Mouse (Mus musculus) limb, embryonic 11.5 days (tissue): ENCODE measurements at regions not wholly inside any gene's neighbourhood (a gene's known extent, or its start where the extent isn't known, plus 50 kb on each side); places are given as distances from the start of the nearest gene placed in this dataset.

Experiments
- ATAC-seq: fragments of 200-750 bp; cut with Nextera tagmentation; 2 replicates; pipeline ENCODE4 v1.8.0; 2017; ENCODE audit warnings: low read depth; ENCODE audit not compliant: insufficient number of reproducible peaks, low FRiP score, low TSS enrichment
- DNase-seq: peaks from one replicate; pipeline ENCODE4 v3.0.0-alpha.2; 2015; ENCODE audit warnings: low spot score
- H3K27ac ChIP-seq: fragments of 300-500 bp; sonication (generic); replicated peaks from 2 replicates; pipeline ENCODE4 v1.5.1; 2014; ENCODE audit warnings: low read depth, mild to moderate bottlenecking, low read length
- H3K27me3 ChIP-seq: fragments of 300-500 bp; sonication (generic); 2 replicates; pipeline ENCODE4 v1.6.1; 2014; ENCODE audit warnings: mild to moderate bottlenecking, low read length, mixed read lengths; ENCODE audit not compliant: control insufficient read depth, insufficient read depth
- H3K36me3 ChIP-seq: fragments of 300-500 bp; sonication (generic); 2 replicates; pipeline ENCODE4 v1.6.1; 2014; ENCODE audit warnings: mild to moderate bottlenecking, low read length, moderate library complexity, mixed read lengths; ENCODE audit not compliant: control insufficient read depth, insufficient read depth
- H3K4me1 ChIP-seq: fragments of 300-500 bp; sonication (generic); 2 replicates; pipeline ENCODE4 v1.6.1; 2014; ENCODE audit warnings: low read length, mixed read lengths; ENCODE audit not compliant: control insufficient read depth, insufficient read depth
- H3K4me2 ChIP-seq: fragments of 300-500 bp; sonication (generic); 2 replicates; pipeline ENCODE4 v1.6.1; 2014; ENCODE audit warnings: low read depth, mild to moderate bottlenecking, moderate library complexity; ENCODE audit not compliant: severe bottlenecking
- H3K4me3 ChIP-seq: fragments of 300-500 bp; sonication (generic); 2 replicates; pipeline ENCODE4 v1.5.1; 2014; ENCODE audit warnings: low read depth, low read length
- H3K9ac ChIP-seq: fragments of 300-500 bp; sonication (generic); 2 replicates; pipeline ENCODE4 v1.6.1; 2014; ENCODE audit warnings: mild to moderate bottlenecking, low read length
- H3K9me3 ChIP-seq: fragments of 300-500 bp; sonication (generic); 2 replicates; pipeline ENCODE4 v1.6.1; 2016; ENCODE audit warnings: low read length; ENCODE audit not compliant: control insufficient read depth
- WGBS: fragments of 180-500 bp; shearing (Covaris S2); extraction: QIAGEN DNeasy Blood & Tissue Kit; methylation state at CpG from one replicate; pipeline ENCODE4 v1.1.7; 2014; 5-methylcytosine and 5-hydroxymethylcytosine counted together

GRCm38 (mm10) chr17:52149068-52149467, 316.0 kb upstream of the Satb1 start:
- H3K9ac ChIP-seq, result no peak overlapping the region
- H3K4me3 ChIP-seq, result no peak overlapping the region
- 89% methylated on average over 3 of the region's 3 CpGs for WGBS
- no peak overlapping the region for H3K4me2 ChIP-seq
- no peak for ATAC-seq
- no peaks in the 10 kb centered on the region for H3K36me3 ChIP-seq
- H3K4me1 ChIP-seq, result no peaks in the 10 kb centered on the region
- DNase-seq, result no peak
- H3K9me3 ChIP-seq, result no peaks in the 10 kb centered on the region
- no peak overlapping the region for H3K27ac ChIP-seq
- no peaks in the 10 kb centered on the region for H3K27me3 ChIP-seq

DNA sequence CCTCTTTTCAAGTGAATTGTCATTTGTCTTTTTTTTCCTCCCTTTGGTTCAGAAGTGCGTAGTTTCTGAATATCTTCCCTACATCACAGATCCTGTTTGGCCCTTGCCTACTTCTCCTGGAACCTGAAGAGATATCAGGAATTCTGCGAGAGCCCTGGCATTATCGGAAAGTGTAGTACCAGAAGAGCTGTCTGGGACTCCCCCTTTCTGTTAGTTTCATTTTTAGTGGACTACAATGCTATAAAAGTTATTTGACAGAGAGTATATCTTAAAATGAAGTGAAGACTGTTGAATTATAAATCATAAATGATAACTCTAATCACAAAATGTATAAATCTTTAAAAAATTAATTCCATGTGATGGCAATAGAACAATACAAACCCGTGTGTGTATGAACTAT, 270.8 kb upstream of the Satb1 start:
- Histone ChIP-seq H3K9ac (no peak overlapping the region), H3K4me3 (no peak overlapping the region), H3K27me3 (no peaks in the 10 kb centered on the region), H3K9me3 (no peaks in the 10 kb centered on the region), H3K27ac (no peak overlapping the region), H3K36me3 (no peaks in the 10 kb centered on the region), H3K4me2 (no peak overlapping the region), H3K4me1 (no peaks in the 10 kb centered on the region)
- no peak for ATAC-seq
- WGBS, result 93% methylated on average over 4 of the region's 4 CpGs
- DNase-seq, result no peak

DNA sequence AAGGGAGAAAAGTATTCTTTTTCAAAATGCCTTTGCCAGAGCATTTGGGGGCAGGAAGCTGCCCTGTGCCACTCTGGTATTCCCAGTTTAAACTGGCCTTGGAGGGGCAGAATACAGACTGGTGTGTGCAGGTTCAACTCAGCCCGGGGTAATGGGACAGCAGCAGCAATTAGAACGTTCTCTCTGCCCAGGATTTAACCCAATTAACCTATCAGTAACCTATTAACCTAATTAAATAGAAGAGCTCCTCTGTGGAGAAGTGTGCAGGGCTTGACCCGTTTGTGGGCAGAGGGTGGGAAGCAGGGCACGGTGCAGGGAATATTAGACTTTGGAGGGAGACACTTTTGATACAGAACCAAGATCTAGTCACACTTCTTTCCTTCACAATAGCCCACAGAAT, 252.7 kb upstream of the Satb1 start:
- 28% methylated on average over 4 of the region's 4 CpGs for WGBS
- H3K36me3 ChIP-seq, result no peaks in the 10 kb centered on the region
- no peaks in the 10 kb centered on the region for H3K9me3 ChIP-seq
- no peak overlapping the region for H3K9ac ChIP-seq
- ATAC-seq (no peak), DNase-seq (no peak)
- no peaks in the 10 kb centered on the region for H3K27me3 ChIP-seq
- no peak overlapping the region for H3K4me2 ChIP-seq
- no peaks in the 10 kb centered on the region for H3K4me1 ChIP-seq
- H3K27ac ChIP-seq, result no peak overlapping the region
- H3K4me3 ChIP-seq, result no peak overlapping the region

- ATAC-seq, result no peak
- H3K36me3 ChIP-seq, result no peaks in the 10 kb centered on the region
- whole genome bisulfite sequencing, result 20% methylated on average over 2 of the region's 2 CpGs
- H3K4me3 ChIP-seq, result no peak overlapping the region
- no peak overlapping the region for H3K9ac ChIP-seq
- no peak overlapping the region for H3K27ac ChIP-seq
- H3K4me1 ChIP-seq, result no peaks in the 10 kb centered on the region
- H3K9me3 ChIP-seq, result no peaks in the 10 kb centered on the region
- no peaks in the 10 kb centered on the region for H3K27me3 ChIP-seq
- no peak for DNase-seq
- no peak overlapping the region for H3K4me2 ChIP-seq
Measured at GRCm38 (mm10) chr17:52084455-52084854, 251.4 kb upstream of the Satb1 start.

DNA sequence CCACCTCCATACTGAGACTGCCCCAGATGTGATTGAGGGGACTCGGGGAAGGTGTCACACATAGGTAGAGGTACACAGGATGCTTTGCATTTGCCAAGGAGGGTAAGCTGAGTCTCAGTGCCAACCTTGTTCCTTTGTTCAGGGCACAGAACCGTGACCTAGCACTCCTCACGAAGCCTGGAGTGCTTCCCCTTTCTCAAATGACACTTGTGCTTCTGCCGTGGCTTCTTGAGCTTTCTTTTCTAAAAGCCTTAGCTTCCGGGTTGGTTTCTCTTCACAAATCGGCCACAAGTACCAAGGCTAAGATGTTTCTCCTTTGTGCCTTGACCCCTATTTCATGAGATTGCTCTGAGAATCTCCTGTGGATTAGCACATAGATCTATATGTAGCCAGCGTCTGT, 246.2 kb upstream of the Satb1 start:
- Histone ChIP-seq H3K36me3 (no peaks in the 10 kb centered on the region), H3K4me2 (no peak overlapping the region), H3K4me3 (no peak overlapping the region), H3K4me1 (no peaks in the 10 kb centered on the region), H3K9ac (no peak overlapping the region), H3K9me3 (no peaks in the 10 kb centered on the region), H3K27ac (no peak overlapping the region), H3K27me3 (no peaks in the 10 kb centered on the region)
- WGBS, result 87% methylated on average over 7 of the region's 7 CpGs
- ATAC-seq, result no peak
- no peak for DNase-seq

DNA sequence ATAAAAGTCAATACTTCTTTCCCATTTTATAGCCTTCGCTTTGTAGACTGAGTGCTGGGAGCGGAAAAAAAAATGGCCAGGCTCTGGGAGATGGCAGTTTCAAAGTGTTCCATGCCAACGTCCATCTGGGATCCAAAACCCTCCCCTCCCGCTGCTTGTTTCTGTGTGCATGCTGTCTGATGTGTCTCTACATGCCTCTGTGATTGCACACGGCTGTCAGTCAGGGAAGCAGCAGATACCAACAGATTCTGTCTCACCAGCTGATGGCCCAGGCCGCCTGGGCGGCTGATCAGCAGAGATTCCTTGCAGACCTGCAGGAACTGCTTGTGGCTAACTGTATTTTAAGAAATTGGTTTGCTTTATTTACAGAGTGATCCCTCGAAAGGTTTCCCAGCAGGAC, 245.4 kb upstream of the Satb1 start:
- Histone ChIP-seq H3K36me3 (no peaks in the 10 kb centered on the region), H3K27ac (no peak overlapping the region), H3K4me3 (no peak overlapping the region), H3K27me3 (no peaks in the 10 kb centered on the region), H3K4me2 (no peak overlapping the region), H3K9me3 (no peaks in the 10 kb centered on the region), H3K4me1 (no peaks in the 10 kb centered on the region), H3K9ac (no peak overlapping the region)
- ATAC-seq (no peak), DNase-seq (no peak)
- WGBS, result 68% methylated on average over 8 of the region's 8 CpGs

DNA sequence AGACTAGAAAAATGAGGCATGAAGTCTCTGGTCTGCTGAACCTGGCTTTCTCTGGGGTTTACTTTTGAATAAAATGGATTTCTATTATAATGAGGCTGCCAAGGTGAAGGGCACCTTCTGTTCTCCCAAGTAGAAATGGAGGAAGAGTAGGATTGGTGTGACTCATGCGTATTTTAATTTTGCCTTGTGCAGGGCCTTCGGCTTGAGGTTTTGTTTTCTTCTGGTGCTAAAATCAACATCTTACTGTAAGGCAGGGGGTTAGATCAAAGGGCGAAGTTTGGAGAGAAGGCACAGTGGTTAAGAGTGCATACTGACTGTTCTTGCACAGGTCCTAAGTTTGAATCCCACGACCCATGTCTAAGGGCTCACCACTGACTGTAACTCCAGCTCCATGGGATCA, 244.9 kb upstream of the Satb1 start:
- Histone ChIP-seq H3K9ac (no peak overlapping the region), H3K36me3 (no peaks in the 10 kb centered on the region), H3K4me2 (no peak overlapping the region), H3K9me3 (no peaks in the 10 kb centered on the region), H3K27me3 (no peaks in the 10 kb centered on the region), H3K4me3 (no peak overlapping the region), H3K27ac (no peak overlapping the region), H3K4me1 (no peaks in the 10 kb centered on the region)
- no peak for DNase-seq
- ATAC-seq, result no peak
- WGBS, result 90% methylated on average over 4 of the region's 4 CpGs

DNA sequence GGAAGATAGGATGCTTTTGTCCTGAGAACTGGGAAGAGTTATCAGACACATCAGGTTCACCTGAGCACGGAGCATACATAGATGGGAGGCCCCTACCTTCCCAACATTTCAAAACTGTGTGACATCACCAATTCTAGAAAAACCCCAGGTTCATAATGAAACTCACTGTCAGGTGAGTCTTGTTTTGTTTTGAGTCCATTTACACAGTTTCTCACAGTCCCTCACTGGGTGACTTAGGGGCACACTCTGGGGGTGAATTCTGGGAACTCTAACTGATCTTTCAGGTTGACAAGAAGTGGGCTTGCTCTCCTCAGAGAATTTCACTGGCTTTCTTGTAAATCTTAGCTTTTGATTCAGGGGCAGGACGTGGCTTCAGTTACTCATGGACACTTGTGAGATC, 243.7 kb upstream of the Satb1 start:
- WGBS, result 76% methylated on average over 2 of the region's 2 CpGs
- no peak overlapping the region for H3K4me3 ChIP-seq
- H3K27ac ChIP-seq, result no peak overlapping the region
- DNase-seq (no peak), ATAC-seq (no peak)
- H3K9ac ChIP-seq, result no peak overlapping the region
- H3K4me1 ChIP-seq, result no peaks in the 10 kb centered on the region
- no peaks in the 10 kb centered on the region for H3K36me3 ChIP-seq
- H3K27me3 ChIP-seq, result no peaks in the 10 kb centered on the region
- H3K4me2 ChIP-seq, result no peak overlapping the region
- no peaks in the 10 kb centered on the region for H3K9me3 ChIP-seq

DNA sequence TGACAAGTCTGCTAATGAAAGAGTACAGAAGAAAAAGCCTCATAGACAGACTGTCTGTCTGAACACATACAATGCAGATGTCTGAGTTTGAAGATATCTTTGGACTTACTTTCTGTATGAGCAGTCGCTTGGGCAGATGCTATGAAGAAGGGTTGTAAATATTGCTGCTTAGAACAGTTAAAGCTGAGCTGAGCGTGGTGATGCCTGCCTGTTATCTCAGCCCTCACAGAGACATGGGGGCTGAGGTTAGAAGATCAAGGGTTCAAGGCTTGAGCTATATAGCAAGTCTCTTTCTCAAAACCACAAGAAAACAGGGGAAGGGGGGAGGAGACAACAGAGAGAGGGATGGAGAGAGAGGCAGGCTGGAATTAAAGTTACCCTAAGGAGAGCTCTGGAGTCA, 234.6 kb upstream of the Satb1 start:
- Histone ChIP-seq H3K9ac (no peak overlapping the region), H3K9me3 (no peaks in the 10 kb centered on the region), H3K27ac (no peak overlapping the region), H3K27me3 (no peaks in the 10 kb centered on the region), H3K4me2 (no peak overlapping the region), H3K4me3 (no peak overlapping the region), H3K36me3 (no peaks in the 10 kb centered on the region), H3K4me1 (no peaks in the 10 kb centered on the region)
- no peak for DNase-seq
- 71% methylated on average over 2 of the region's 2 CpGs for WGBS
- no peak for ATAC-seq
